Mouse (Mus musculus): Measurements from ENCODE around the gene Madd. TPM values are rescaled to one million over a fixed set of nuclear protein-coding genes. Genes with fewer than 3 reads are reported as not detected.

The Madd gene
- total RNA-seq, 2 experiments from 2014 or later: 3.6 to 3.9 TPM

GRCm38 (mm10) chr2:91096524-91096923 is 87.1 kb downstream of the Madd start:
- no peak for DNase-seq

DNA sequence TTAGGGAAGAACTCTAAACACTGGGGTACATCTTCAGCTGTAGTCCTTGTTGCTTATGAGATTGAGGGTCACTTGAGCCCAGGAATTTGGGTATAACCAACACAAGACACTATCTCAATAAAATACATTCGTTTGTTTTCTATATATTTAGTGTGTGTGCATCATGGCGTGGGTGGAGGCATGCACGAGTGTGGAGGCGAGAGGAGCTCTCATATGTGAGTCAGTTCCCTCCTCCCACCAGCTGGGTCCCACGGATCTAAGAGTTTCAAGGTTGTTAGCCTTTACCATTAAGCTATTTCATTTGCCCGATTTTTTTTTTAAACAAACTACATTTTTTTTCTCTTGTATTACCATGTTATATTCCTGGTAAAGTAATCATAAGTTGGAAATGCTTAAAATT is 92.8 kb downstream of the Madd start:
- DNase-seq: no peak

GRCm38 (mm10) chr2:91090208-91090607 is 93.4 kb downstream of the Madd start:
- no peak for DNase-seq

DNA sequence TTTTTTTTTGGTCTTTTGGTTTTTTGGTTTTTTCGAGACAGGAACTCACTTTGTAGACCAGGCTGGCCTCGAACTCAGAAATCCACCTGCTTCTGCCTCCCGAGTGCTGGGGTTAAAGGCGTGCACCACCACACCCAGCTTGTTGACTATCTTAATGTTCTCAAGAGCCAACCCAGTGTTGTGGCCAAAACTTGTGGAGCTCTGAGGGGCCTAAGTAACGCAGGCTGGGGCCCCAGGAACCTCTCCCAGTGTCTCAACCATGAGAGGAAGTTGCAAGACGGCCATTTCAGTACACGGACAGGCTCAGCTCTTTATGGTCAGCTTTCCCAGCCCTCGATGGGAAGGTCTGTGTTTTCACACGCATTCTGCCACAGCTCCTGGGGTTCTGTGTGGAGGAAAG is 94.7 kb downstream of the Madd start:
- no peak for DNase-seq

DNA sequence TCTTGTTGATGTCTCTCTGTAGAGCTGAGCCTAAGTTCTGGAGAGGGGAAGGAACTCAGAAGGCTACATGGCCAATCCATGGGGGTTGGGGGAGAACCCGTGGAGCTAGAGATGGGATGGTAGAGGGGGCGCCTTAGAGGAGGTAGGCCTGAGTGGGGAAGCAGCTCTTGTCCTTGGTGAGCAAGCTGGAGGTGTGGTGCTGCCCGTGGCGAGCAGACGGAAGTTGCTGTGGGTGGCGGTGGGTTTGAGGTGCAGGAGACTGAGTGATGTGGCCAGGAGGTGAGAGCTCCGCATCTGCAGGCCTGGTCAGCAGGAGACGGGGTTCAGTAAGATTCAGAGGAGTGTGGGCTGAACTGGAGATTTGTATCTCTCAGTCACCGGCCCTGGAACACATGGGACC is 96.2 kb downstream of the Madd start:
- no peak for DNase-seq

Other genes starting within 250 kb of the Madd start
- gene Celf1, start 243.5 kb downstream of the Madd start, total RNA-seq (2021): 10 to 100 TPM; 39.5 to 54.5 TPM
- 10 to 100 TPM; 23.1 to 26.0 TPM for gene Rapsn, start 148.2 kb downstream of the Madd start, total RNA-seq (2021)
- 100 to 1,000 TPM; 223 to 225 TPM for gene Psmc3, start 129.8 kb downstream of the Madd start, total RNA-seq (2021)
- gene Slc39a13, start 113.4 kb downstream of the Madd start, total RNA-seq (2021): 10 to 100 TPM; 21.8 to 22.5 TPM
- 1 to 10 TPM in 1 of 2 experiments, under 1 TPM in 1; 0.95 to 1.6 TPM for gene Spi1, start 101.4 kb downstream of the Madd start, total RNA-seq (2021)
- gene Mybpc3, start 65.7 kb downstream of the Madd start, total RNA-seq (2021): not detected
- gene Nr1h3, start 19.0 kb upstream of the Madd start, total RNA-seq (2021): 10 to 100 TPM; 15.6 to 16.7 TPM
- gene Acp2, start 19.0 kb upstream of the Madd start, total RNA-seq (2021): 10 to 100 TPM; 11.7 to 12.6 TPM
- 1 to 10 TPM; 2.2 to 2.6 TPM for gene Ddb2, start 53.1 kb upstream of the Madd start, total RNA-seq (2021)
- 100 to 1,000 TPM; 265 to 364 TPM for gene Pacsin3, start 72.1 kb upstream of the Madd start, total RNA-seq (2021)
- gene Arfgap2, start 81.1 kb upstream of the Madd start, total RNA-seq (2021): 100 to 1,000 TPM; 100 to 119 TPM

All from gastrocnemius, postnatal 25 days (tissue).